ENCODE assay signal across 14 mouse cellular contexts in the genomic region with DNA sequence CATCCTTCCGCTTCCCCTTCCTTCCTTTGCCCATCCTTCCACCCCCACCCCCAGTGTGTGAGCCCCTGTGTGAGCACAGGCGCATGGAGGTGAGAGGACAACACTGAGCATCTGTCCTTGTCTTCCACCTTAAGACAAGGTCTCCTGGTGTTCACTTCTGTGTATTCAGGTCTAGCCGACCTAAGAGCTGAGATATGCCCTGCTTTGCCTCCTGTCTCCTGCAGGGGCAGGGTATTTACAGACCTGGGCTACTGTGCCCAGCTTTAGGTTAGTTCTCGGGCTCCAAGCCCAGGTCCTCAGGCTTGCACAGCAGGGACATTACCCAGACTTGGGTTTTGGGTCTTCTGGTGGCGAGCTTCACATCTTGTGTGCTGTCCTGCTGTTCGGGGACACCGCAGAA. TPM values are rescaled to one million over a fixed set of nuclear protein-coding genes. Genes with fewer than 3 reads are reported as not detected.
DNase-seq lines count a peak whose midpoint lies in the region; ATAC-seq and TF ChIP-seq lines count a peak whose summit lies in the region.
"Had no signal": no experiment of that assay in that cellular context is flagged by ENCODE, and none has a peak within 500 bp of the region (broad histone marks: within the 10 kb centered on the region; RNA-seq: fewer than 3 reads in every experiment).

No protein-coding gene starts in this region.

- H3K36me3 ChIP-seq in heart, adult 2 months (ENCODE audit: control insufficient read depth, insufficient read depth, low read length): no peaks in the 10 kb centered on the region
- no peaks in the 10 kb centered on the region for H3K36me3 ChIP-seq in midbrain, embryonic 11.5 days (ENCODE audit: control insufficient read depth, insufficient read depth, low read length)
- H3K36me3 ChIP-seq in midbrain, embryonic 13.5 days: no peaks in the 10 kb centered on the region
- no peaks in the 10 kb centered on the region for H3K36me3 ChIP-seq in stomach, postnatal 0 days (ENCODE audit: control insufficient read depth, insufficient read depth, low read length)
- H3K36me3 ChIP-seq: forebrain, embryonic 10.5 days; liver, embryonic 15.5 days; stomach, embryonic 15.5 days had no signal

- no peak overlapping the region for H3K27ac ChIP-seq in heart, adult 2 months
- no peak overlapping the region for H3K27ac ChIP-seq in midbrain, embryonic 11.5 days (ENCODE audit: low read depth, low read length)
- no peak overlapping the region for H3K27ac ChIP-seq in midbrain, embryonic 13.5 days
- H3K27ac ChIP-seq in stomach, postnatal 0 days (replicated peaks): no peak overlapping the region
- H3K27ac ChIP-seq: forebrain, embryonic 10.5 days; liver, embryonic 15.5 days; stomach, embryonic 15.5 days had no signal

- intact Hi-C loops in heart, adult 2 months (cut with DNase I): no loop called here

- no peaks in the 10 kb centered on the region for H3K79me2 ChIP-seq in heart, adult 2 months (replicated peaks; ENCODE audit: control insufficient read depth, insufficient read depth, low read length)

- no peak overlapping the region for H3K9ac ChIP-seq in heart, adult 2 months (ENCODE audit: low read depth, low read length)
- no peak overlapping the region for H3K9ac ChIP-seq in midbrain, embryonic 11.5 days (ENCODE audit: low read length)
- H3K9ac ChIP-seq in midbrain, embryonic 13.5 days (replicated peaks): no peak overlapping the region
- no peak overlapping the region for H3K9ac ChIP-seq in stomach, postnatal 0 days (ENCODE audit: low read length)
- H3K9ac ChIP-seq: liver, embryonic 15.5 days; stomach, embryonic 15.5 days had no signal

- no peak overlapping the region for H3K4me3 ChIP-seq in heart, adult 2 months
- no peak overlapping the region for H3K4me3 ChIP-seq in midbrain, embryonic 11.5 days (ENCODE audit: low read depth, low read length)
- no peak overlapping the region for H3K4me3 ChIP-seq in midbrain, embryonic 13.5 days (replicated peaks)
- H3K4me3 ChIP-seq in stomach, postnatal 0 days (ENCODE audit: low read depth, low read length): no peak overlapping the region
- H3K4me3 ChIP-seq: forebrain, embryonic 10.5 days; liver, embryonic 15.5 days; stomach, embryonic 15.5 days had no signal

- no peak for TF ChIP-seq POLR2A in heart, adult 2 months (IDR thresholded peaks at IDR 0.05; ENCODE audit: insufficient read depth, low read depth, low read length)

- no peak for ATAC-seq in midbrain, embryonic 11.5 days (ENCODE audit: low FRiP score)
- ATAC-seq in midbrain, embryonic 13.5 days: no peak
- ATAC-seq in erythroid progenitor cell, adult 5-6 weeks (replicated peaks; ENCODE audit: low FRiP score, poor library complexity, severe bottlenecking): 0 out of 2 replicates have a peak, but pooled peaks have one; percentile 19
- no peak; the same call in 1 of the 2 replicates for ATAC-seq in stomach, postnatal 0 days (ENCODE audit: low FRiP score, low TSS enrichment)
- no peak for ATAC-seq in CD4-positive, CD25-positive, alpha-beta regulatory T cell, adult 4 months
- ATAC-seq: inflammation-experienced regulatory T-cells, adult 6 months; midbrain, embryonic 16.5 days had no signal

- TF ChIP-seq CTCF in heart, adult 2 months (IDR thresholded peaks at IDR 0.05): peak; percentile 35
- peak; percentile 49 for TF ChIP-seq CTCF in stomach, postnatal 0 days (IDR thresholded peaks at IDR 0.05; ENCODE audit: low read depth)

- no peak overlapping the region for H3K4me2 ChIP-seq in midbrain, embryonic 11.5 days
- no peak overlapping the region for H3K4me2 ChIP-seq in midbrain, embryonic 13.5 days (replicated peaks)
- no peak overlapping the region for H3K4me2 ChIP-seq in stomach, postnatal 0 days (replicated peaks; ENCODE audit: low read depth)
- H3K4me2 ChIP-seq: liver, embryonic 15.5 days; stomach, embryonic 15.5 days had no signal

- H3K9me3 ChIP-seq in midbrain, embryonic 11.5 days (ENCODE audit: control insufficient read depth, low read length): no peaks in the 10 kb centered on the region
- H3K9me3 ChIP-seq in midbrain, embryonic 13.5 days: no peaks in the 10 kb centered on the region
- H3K9me3 ChIP-seq in stomach, postnatal 0 days (ENCODE audit: control insufficient read depth, low read length): no peaks in the 10 kb centered on the region
- H3K9me3 ChIP-seq: forebrain, embryonic 10.5 days; liver, embryonic 15.5 days; stomach, embryonic 15.5 days had no signal

- no peak for DNase-seq in heart, adult 2 months
- no peak for DNase-seq in heart, adult 8-10 months (ENCODE audit: low spot score)
- DNase-seq in midbrain, embryonic 11.5 days (ENCODE audit: low spot score, missing footprints): peak; percentile 65
- no peak for DNase-seq in stomach, postnatal 0 days (ENCODE audit: low spot score)
- no peak for DNase-seq in urinary bladder, adult 18-20 months (ENCODE audit: low spot score in 2 of 2)
- DNase-seq: gastrocnemius, postnatal 14 days had no signal

- H3K4me1 ChIP-seq in heart, adult 2 months (ENCODE audit: control insufficient read depth, insufficient read depth, low read length): no peaks in the 10 kb centered on the region
- no peaks in the 10 kb centered on the region for H3K4me1 ChIP-seq in midbrain, embryonic 11.5 days (ENCODE audit: control insufficient read depth, insufficient read depth, low read length)
- H3K4me1 ChIP-seq in midbrain, embryonic 13.5 days (replicated peaks): no peaks in the 10 kb centered on the region
- no peaks in the 10 kb centered on the region for H3K4me1 ChIP-seq in stomach, postnatal 0 days (replicated peaks; ENCODE audit: control insufficient read depth, insufficient read depth)
- H3K4me1 ChIP-seq: liver, embryonic 15.5 days; stomach, embryonic 15.5 days had no signal

- no peaks in the 10 kb centered on the region for H3K27me3 ChIP-seq in heart, adult 2 months (ENCODE audit: control insufficient read depth, insufficient read depth, low read length)
- H3K27me3 ChIP-seq in midbrain, embryonic 11.5 days (ENCODE audit: control insufficient read depth, insufficient read depth, low read length): no peaks in the 10 kb centered on the region
- H3K27me3 ChIP-seq in midbrain, embryonic 13.5 days: no peaks in the 10 kb centered on the region
- H3K27me3 ChIP-seq in stomach, postnatal 0 days (ENCODE audit: control insufficient read depth, insufficient read depth, low read length): no peaks in the 10 kb centered on the region
- H3K27me3 ChIP-seq: stomach, embryonic 15.5 days had no signal

- TF ChIP-seq EP300 in heart, adult 2 months (IDR thresholded peaks at IDR 0.05; ENCODE audit: insufficient read depth, low read depth, low read length): no peak
- TF ChIP-seq EP300 in stomach, postnatal 0 days (optimal IDR thresholded peaks at IDR 0.05): no peak

- 66% methylated on average over 7 of the region's 7 CpGs for WGBS in heart, adult 2 months
- WGBS in midbrain, embryonic 11.5 days: 59% methylated on average over 7 of the region's 7 CpGs
- 59% methylated on average over 7 of the region's 7 CpGs for WGBS in midbrain, embryonic 13.5 days
- WGBS in stomach, postnatal 0 days: 51% methylated on average over 7 of the region's 7 CpGs

RNA-seq across cellular contexts. Expression of gene Hexa, which starts 22.2 kb away (rescaled TPM):
- total RNA-seq in heart, adult 2 months (2021): 10 to 100 TPM; 46.9 to 51.7 TPM
- 50.6 and 64.4 TPM in 2 replicates for polyA plus RNA-seq in heart, adult 2 months (2012; rRNA removed)
- 10 to 100 TPM; 45.0 to 50.7 (median 49.5) TPM for total RNA-seq in heart, adult 8-10 months (2022)
- polyA plus RNA-seq in midbrain, embryonic 11.5 days (2014; fragmentation: Nextera tagmentation; extraction: Ambion mirVana): 50.7 and 53.3 TPM in 2 replicates
- 49.9 and 50.6 TPM in 2 replicates for polyA plus RNA-seq in midbrain, embryonic 13.5 days (2015; fragmentation: Nextera tagmentation; extraction: Ambion mirVana)
- total RNA-seq in erythroid progenitor cell, adult 5-6 weeks (2015; ENCODE audit: low replicate concordance): 19.7 and 23.4 TPM in 2 replicates
- total RNA-seq in erythroid progenitor cell, adult 5-6 weeks (2017; ENCODE audit: low replicate concordance): 24.5 and 28.0 TPM in 2 replicates
- 39.2 and 42.3 TPM in 2 replicates for polyA plus RNA-seq in stomach, postnatal 0 days (2015; fragmentation: Nextera tagmentation; extraction: Ambion mirVana)
- 10 to 100 TPM; 37.1 to 56.0 TPM for polyA plus RNA-seq in CD4-positive, CD25-positive, alpha-beta regulatory T cell, adult 4 months (2017; shearing (Covaris generic))

RNA-seq across cellular contexts. Expression of gene Tmem202, which starts 22.5 kb away (rescaled TPM):
- total RNA-seq in heart, adult 2 months (2021): under 1 TPM; 0.37 to 0.84 TPM
- polyA plus RNA-seq in heart, adult 2 months (2012; rRNA removed): 0.16 and 0.29 TPM in 2 replicates
- under 1 TPM; 0.40 to 0.91 (median 0.79) TPM for total RNA-seq in heart, adult 8-10 months (2022)
- polyA plus RNA-seq in midbrain, embryonic 11.5 days (2014; fragmentation: Nextera tagmentation; extraction: Ambion mirVana): 0.19 TPM in 1 of 2 replicates, not detected in the other
- 0.55 and 0.74 TPM in 2 replicates for polyA plus RNA-seq in midbrain, embryonic 13.5 days (2015; fragmentation: Nextera tagmentation; extraction: Ambion mirVana)
- total RNA-seq in erythroid progenitor cell, adult 5-6 weeks (2015; ENCODE audit: low replicate concordance): 3.6 TPM in 1 of 2 replicates, not detected in the other
- total RNA-seq in erythroid progenitor cell, adult 5-6 weeks (2017; ENCODE audit: low replicate concordance): not detected in 2 replicates
- polyA plus RNA-seq in stomach, postnatal 0 days (2015; fragmentation: Nextera tagmentation; extraction: Ambion mirVana): 0.25 and 0.59 TPM in 2 replicates
- polyA plus RNA-seq in CD4-positive, CD25-positive, alpha-beta regulatory T cell, adult 4 months (2017; shearing (Covaris generic)): 1 to 10 TPM in 1 of 2 experiments, under 1 TPM in 1; 0.89 to 1.4 TPM
- polyA plus RNA-seq: forebrain, embryonic 10.5 days; inflammation-experienced regulatory T-cells, adult 6 months; stomach, embryonic 15.5 days had no signal

RNA-seq across cellular contexts. Expression of gene Arih1, which starts 30.7 kb away (rescaled TPM):
- 10 to 100 TPM; 79.2 to 88.7 TPM for total RNA-seq in heart, adult 2 months (2021)
- polyA plus RNA-seq in heart, adult 2 months (2012; rRNA removed): 15.8 and 36.9 TPM in 2 replicates
- total RNA-seq in heart, adult 8-10 months (2022): 10 to 100 TPM; 69.9 to 81.0 (median 78.4) TPM
- polyA plus RNA-seq in midbrain, embryonic 11.5 days (2014; fragmentation: Nextera tagmentation; extraction: Ambion mirVana): 15.3 and 17.3 TPM in 2 replicates
- 16.1 and 23.1 TPM in 2 replicates for polyA plus RNA-seq in midbrain, embryonic 13.5 days (2015; fragmentation: Nextera tagmentation; extraction: Ambion mirVana)
- 59.1 and 63.7 TPM in 2 replicates for total RNA-seq in erythroid progenitor cell, adult 5-6 weeks (2015; ENCODE audit: low replicate concordance)
- total RNA-seq in erythroid progenitor cell, adult 5-6 weeks (2017; ENCODE audit: low replicate concordance): 88.5 and 98.1 TPM in 2 replicates
- 4.9 and 8.1 TPM in 2 replicates for polyA plus RNA-seq in stomach, postnatal 0 days (2015; fragmentation: Nextera tagmentation; extraction: Ambion mirVana)
- polyA plus RNA-seq in CD4-positive, CD25-positive, alpha-beta regulatory T cell, adult 4 months (2017; shearing (Covaris generic)): 10 to 100 TPM; 29.6 to 30.0 TPM
